Mouse (Mus musculus): ENCODE measurements around the gene Ptpn6. TPM values are rescaled to one million over a fixed set of nuclear protein-coding genes. Genes with fewer than 3 reads are reported as not detected.

Gene Ptpn6
- total RNA-seq, 1 experiment, result 16.5 TPM

DNA sequence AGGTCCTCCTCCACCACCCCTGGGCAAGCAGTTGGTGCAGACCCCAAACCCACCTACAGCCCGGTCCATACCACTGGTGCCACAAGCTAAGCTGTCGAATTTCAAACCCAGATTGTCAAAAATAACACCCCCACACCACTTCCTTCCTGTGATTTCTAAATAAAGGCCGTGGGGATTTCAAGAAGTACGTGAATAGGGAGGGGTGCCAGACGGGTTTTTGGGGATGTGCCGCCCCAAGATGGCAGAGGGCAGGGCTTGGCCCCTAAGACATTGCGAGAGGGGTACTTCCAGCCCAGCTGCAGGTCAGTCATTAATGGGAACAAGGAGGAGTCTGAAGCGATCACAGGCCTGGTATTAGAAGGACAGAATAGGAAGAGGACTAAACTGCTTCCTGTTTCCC, 15.0 kb downstream of the Ptpn6 start:
- H3K9me3 ChIP-seq (ENCODE audit: control insufficient read depth, insufficient read depth, low read depth, low read length), result no peaks in the 10 kb centered on the region
- H3K4me1 ChIP-seq (ENCODE audit: control insufficient read depth in 2 of 2, insufficient read depth in 2 of 2, low read length in 2 of 2, poor library complexity in 1 of 2), result peaks cover 0 to 8% of the 10 kb centered on the region in 2 experiments; a peak in 2 of 4 replicates
- DNase-seq (ENCODE audit: low read depth, low spot score), result no peak
- no peak for TF ChIP-seq CHD2 (IDR thresholded peaks at IDR 0.05; ENCODE audit: low read depth, low read length)
- no peak for TF ChIP-seq MAFK (IDR thresholded peaks at IDR 0.05; ENCODE audit: insufficient read depth, low read depth, low read length)
- TF ChIP-seq ZC3H11A (IDR thresholded peaks at IDR 0.05; ENCODE audit: borderline replicate concordance, low read depth, low read length), result no peak
- TF ChIP-seq ZNF384 (IDR thresholded peaks at IDR 0.05; ENCODE audit: low read depth, low read length), result no peak
- no peak for TF ChIP-seq HCFC1 (IDR thresholded peaks at IDR 0.05; ENCODE audit: borderline replicate concordance, insufficient read depth, low read length)
- H3K36me3 ChIP-seq (ENCODE audit: control insufficient read depth, insufficient read depth, low read length, poor library complexity, severe bottlenecking), result no peaks in the 10 kb centered on the region
- H3K4me3 ChIP-seq (ENCODE audit: insufficient read depth in 1 of 2, low read depth in 1 of 2, low read length in 2 of 2, poor library complexity in 1 of 2, severe bottlenecking in 1 of 2), result no peak overlapping the region
- H3K9ac ChIP-seq (ENCODE audit: insufficient read depth, low read depth, low read length, poor library complexity, severe bottlenecking), result no peak overlapping the region
- in situ Hi-C loops (cut with MboI; ENCODE audit: low sequenced_read_pairs in 2 of 2, unreplicated experiment in 2 of 2), result no loop called here
- no peak overlapping the region for H3K27ac ChIP-seq (ENCODE audit: insufficient read depth, low read depth, low read length, poor library complexity, severe bottlenecking)

DNA sequence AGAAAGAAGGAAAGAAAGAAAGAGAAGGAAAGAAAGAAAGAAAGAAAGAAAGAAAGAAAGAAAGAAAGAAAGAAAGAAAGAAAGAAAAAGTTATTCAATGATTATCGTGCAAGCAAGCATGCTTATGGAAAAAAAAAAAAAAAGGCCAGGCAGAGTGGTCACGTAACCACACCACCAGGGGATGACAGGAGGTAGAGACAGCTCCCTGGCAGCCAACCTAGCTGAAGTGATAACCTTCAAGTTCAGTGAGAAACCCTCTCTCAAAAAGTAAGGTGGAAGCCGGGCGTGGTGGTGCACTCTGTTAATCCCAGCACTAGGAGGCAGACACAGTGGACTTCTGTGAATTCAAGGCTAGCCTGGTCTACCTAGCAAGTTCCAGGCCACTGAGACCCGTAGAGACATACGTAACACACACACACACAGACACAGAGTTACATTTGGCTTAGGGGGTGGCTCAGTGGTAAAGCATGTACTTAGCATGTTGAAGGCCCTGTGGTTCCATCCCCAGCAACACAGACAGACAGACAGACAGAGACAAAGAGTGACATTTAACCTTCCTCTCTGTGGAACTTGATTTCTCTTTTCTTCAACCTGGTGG, 15.5 kb downstream of the Ptpn6 start:
- H3K4me3 ChIP-seq (ENCODE audit: insufficient read depth in 1 of 2, low read depth in 1 of 2, low read length in 2 of 2, poor library complexity in 1 of 2, severe bottlenecking in 1 of 2), result no peak overlapping the region
- in situ Hi-C loops (cut with MboI; ENCODE audit: low sequenced_read_pairs in 2 of 2, unreplicated experiment in 2 of 2), result no loop called here

DNA sequence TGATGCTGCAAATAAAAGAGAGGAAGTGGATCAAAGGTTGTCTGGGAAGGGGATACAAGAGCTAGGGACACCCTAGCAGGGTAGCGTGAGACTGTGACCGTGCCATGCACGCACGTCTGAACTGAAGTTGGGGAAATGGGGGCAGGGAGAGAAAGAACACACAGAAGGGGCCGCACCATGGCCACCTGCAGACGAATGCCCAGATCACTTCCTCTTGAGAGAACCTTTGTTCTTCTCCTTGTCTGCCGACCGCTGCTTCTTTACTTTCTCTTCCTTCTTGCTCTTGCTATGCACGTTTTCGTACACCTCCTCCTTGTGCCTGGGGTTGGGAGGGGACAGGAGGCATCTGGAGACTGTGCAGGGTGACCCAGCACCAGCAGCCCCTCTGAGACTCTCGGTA, 17.6 kb downstream of the Ptpn6 start:
- H3K27ac ChIP-seq (ENCODE audit: insufficient read depth, low read depth, low read length, poor library complexity, severe bottlenecking), result no peak overlapping the region
- DNase-seq (ENCODE audit: low read depth, low spot score), result no peak
- in situ Hi-C loops (cut with MboI; ENCODE audit: low sequenced_read_pairs in 2 of 2, unreplicated experiment in 2 of 2), result no loop called here
- H3K4me3 ChIP-seq (ENCODE audit: insufficient read depth in 1 of 2, low read depth in 1 of 2, low read length in 2 of 2, poor library complexity in 1 of 2, severe bottlenecking in 1 of 2), result no peak overlapping the region
- H3K9me3 ChIP-seq (ENCODE audit: control insufficient read depth, insufficient read depth, low read depth, low read length), result no peaks in the 10 kb centered on the region
- no peak overlapping the region for H3K9ac ChIP-seq (ENCODE audit: insufficient read depth, low read depth, low read length, poor library complexity, severe bottlenecking)
- H3K36me3 ChIP-seq (ENCODE audit: control insufficient read depth, insufficient read depth, low read length, poor library complexity, severe bottlenecking), result peaks cover 13% of the 10 kb centered on the region
- peaks cover 0 to 14% of the 10 kb centered on the region in 2 experiments; a peak in 3 of 4 replicates for H3K4me1 ChIP-seq (ENCODE audit: control insufficient read depth in 2 of 2, insufficient read depth in 2 of 2, low read length in 2 of 2, poor library complexity in 1 of 2)
- TF ChIP-seq ZNF384 (IDR thresholded peaks at IDR 0.05; ENCODE audit: low read depth, low read length) (no peak), HCFC1 (IDR thresholded peaks at IDR 0.05; ENCODE audit: borderline replicate concordance, insufficient read depth, low read length) (no peak), ZC3H11A (IDR thresholded peaks at IDR 0.05; ENCODE audit: borderline replicate concordance, low read depth, low read length) (no peak), MAFK (IDR thresholded peaks at IDR 0.05; ENCODE audit: insufficient read depth, low read depth, low read length) (no peak), CHD2 (IDR thresholded peaks at IDR 0.05; ENCODE audit: low read depth, low read length) (no peak)

More for the DNA sequence above, 15.5 kb downstream of the Ptpn6 start:
- no peak overlapping the region for H3K9ac ChIP-seq (ENCODE audit: insufficient read depth, low read depth, low read length, poor library complexity, severe bottlenecking)
- no peaks in the 10 kb centered on the region for H3K9me3 ChIP-seq (ENCODE audit: control insufficient read depth, insufficient read depth, low read depth, low read length)
- H3K36me3 ChIP-seq (ENCODE audit: control insufficient read depth, insufficient read depth, low read length, poor library complexity, severe bottlenecking), result no peaks in the 10 kb centered on the region
- no peak for DNase-seq (ENCODE audit: low read depth, low spot score)
- TF ChIP-seq ZNF384 (IDR thresholded peaks at IDR 0.05; ENCODE audit: low read depth, low read length) (no peak), CHD2 (IDR thresholded peaks at IDR 0.05; ENCODE audit: low read depth, low read length) (no peak), HCFC1 (IDR thresholded peaks at IDR 0.05; ENCODE audit: borderline replicate concordance, insufficient read depth, low read length) (no peak), MAFK (IDR thresholded peaks at IDR 0.05; ENCODE audit: insufficient read depth, low read depth, low read length) (no peak), ZC3H11A (IDR thresholded peaks at IDR 0.05; ENCODE audit: borderline replicate concordance, low read depth, low read length) (no peak)
- no peak overlapping the region for H3K27ac ChIP-seq (ENCODE audit: insufficient read depth, low read depth, low read length, poor library complexity, severe bottlenecking)
- H3K4me1 ChIP-seq (ENCODE audit: control insufficient read depth in 2 of 2, insufficient read depth in 2 of 2, low read length in 2 of 2, poor library complexity in 1 of 2), result peaks cover 0 to 8% of the 10 kb centered on the region in 2 experiments; a peak in 2 of 4 replicates

DNA sequence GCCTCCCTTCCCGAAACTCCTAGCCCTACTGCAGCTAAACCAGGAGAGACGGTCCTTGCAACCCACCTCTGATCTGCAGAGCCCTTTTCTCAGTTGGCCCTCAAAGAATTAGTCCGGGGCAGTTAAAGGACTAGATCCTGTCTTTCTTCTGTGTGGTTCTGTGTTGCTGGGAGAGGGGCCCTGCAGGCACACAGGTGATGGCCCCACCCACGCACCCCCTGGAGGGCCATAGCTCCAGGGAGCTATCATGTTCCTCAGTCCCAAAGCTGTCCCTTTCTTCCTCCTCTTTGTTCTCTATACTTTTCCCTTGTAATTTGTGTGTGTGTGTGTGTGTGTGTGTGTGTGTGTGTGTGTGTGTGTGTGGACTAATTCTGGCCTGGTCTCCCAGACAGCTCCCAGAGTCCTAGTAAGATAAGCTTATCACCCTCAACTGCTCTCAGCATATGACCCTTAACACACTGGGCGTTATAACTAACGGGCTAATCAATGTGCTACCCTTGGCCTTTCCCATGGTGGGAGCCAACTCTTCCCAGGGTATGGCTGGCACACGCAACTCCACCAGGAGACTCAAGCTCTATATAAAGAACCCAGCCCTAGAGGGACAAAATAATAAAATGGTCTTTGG, 19.0 kb downstream of the Ptpn6 start:
- Histone ChIP-seq H3K27ac (ENCODE audit: insufficient read depth, low read depth, low read length, poor library complexity, severe bottlenecking) (peak overlapping the region; percentile 17; the same call in 1 of the 2 replicates), H3K9me3 (ENCODE audit: control insufficient read depth, insufficient read depth, low read depth, low read length) (no peaks in the 10 kb centered on the region), H3K4me1 (ENCODE audit: control insufficient read depth in 2 of 2, insufficient read depth in 2 of 2, low read length in 2 of 2, poor library complexity in 1 of 2) (peaks cover 0 to 20% of the 10 kb centered on the region in 2 experiments; a peak in 3 of 4 replicates), H3K36me3 (ENCODE audit: control insufficient read depth, insufficient read depth, low read length, poor library complexity, severe bottlenecking) (peaks cover 27% of the 10 kb centered on the region), H3K9ac (ENCODE audit: insufficient read depth, low read depth, low read length, poor library complexity, severe bottlenecking) (peak overlapping the region; percentile 62), H3K4me3 (ENCODE audit: insufficient read depth in 1 of 2, low read depth in 1 of 2, low read length in 2 of 2, poor library complexity in 1 of 2, severe bottlenecking in 1 of 2) (peak overlapping the region in 1 of 2 experiments; percentile 64; a peak in 3 of 4 replicates)
- in situ Hi-C loops (cut with MboI; ENCODE audit: low sequenced_read_pairs in 2 of 2, unreplicated experiment in 2 of 2), result no loop called here
- DNase-seq (ENCODE audit: low read depth, low spot score), result no peak
- TF ChIP-seq ZNF384 (IDR thresholded peaks at IDR 0.05; ENCODE audit: low read depth, low read length) (no peak), MAFK (IDR thresholded peaks at IDR 0.05; ENCODE audit: insufficient read depth, low read depth, low read length) (no peak), HCFC1 (IDR thresholded peaks at IDR 0.05; ENCODE audit: borderline replicate concordance, insufficient read depth, low read length) (no peak), CHD2 (IDR thresholded peaks at IDR 0.05; ENCODE audit: low read depth, low read length) (no peak), ZC3H11A (IDR thresholded peaks at IDR 0.05; ENCODE audit: borderline replicate concordance, low read depth, low read length) (no peak)

Data from ES-E14 (cell line).